Mouse (Mus musculus): ENCODE measurements at regions not wholly inside any gene's neighbourhood (a gene's known extent, or its start where the extent isn't known, plus 50 kb on each side); places are given as distances from the start of the nearest gene placed in this dataset.

GRCm38 (mm10) chr17:4740784-4741183, 253.3 kb upstream of the Arid1b start:
- TF ChIP-seq GATA1 (IDR thresholded peaks at IDR 0.05; ENCODE audit: borderline replicate concordance, low read length) (no peak), FLI1 (IDR thresholded peaks at IDR 0.05; ENCODE audit: low read length) (no peak)
